Mouse (Mus musculus) embryonic fibroblast, embryonic 13.5 days (primary cell): ENCODE data around the gene Kitl.

Experiments used
- CTCF ChIP-seq: IDR thresholded peaks from 2 replicates; pipeline ENCODE4 v1.5.1; 2011; ENCODE audit warnings: mild to moderate bottlenecking, control low read depth, low read length, moderate library complexity, borderline replicate concordance; ENCODE audit not compliant: insufficient read depth
- POLR2A ChIP-seq: IDR thresholded peaks from 2 replicates; pipeline ENCODE4 v1.6.1; 2011; ENCODE audit warnings: low read depth, mild to moderate bottlenecking, control low read depth, low read length, moderate library complexity

DNA sequence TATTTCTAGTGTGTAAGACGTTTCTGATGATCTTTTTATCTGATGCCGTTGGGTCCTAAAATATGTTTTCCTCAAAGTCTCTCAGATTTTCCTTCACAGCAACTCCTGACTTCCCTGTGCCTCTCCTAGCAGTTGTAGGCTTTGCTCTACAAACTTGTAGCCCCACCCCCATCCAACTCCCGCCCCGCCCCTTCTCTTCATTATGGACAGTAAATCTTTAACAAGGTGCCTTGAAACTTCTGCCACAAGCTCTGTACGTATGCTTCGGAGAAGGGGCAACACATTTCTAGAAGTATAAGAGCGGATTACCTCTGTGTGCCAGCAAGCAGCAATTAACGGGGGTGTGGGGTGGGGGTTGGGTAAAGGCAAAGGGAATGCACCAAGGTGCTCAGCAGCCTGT is 42.6 kb upstream of the Kitl start:
- TF ChIP-seq CTCF (no peak), POLR2A (no peak)
